Mouse (Mus musculus) hindbrain, embryonic 13.5 days (tissue): ENCODE results near the gene H2al2a. TPM values are rescaled to one million over a fixed set of nuclear protein-coding genes. Genes with fewer than 3 reads are reported as not detected.

ENCODE experiments used
- ATAC-seq: fragments of 200-750 bp; cut with Nextera tagmentation; 2 replicates; pipeline ENCODE4 v1.8.0; 2017; ENCODE audit warnings: moderate TSS enrichment; ENCODE audit not compliant: low FRiP score
- H3K27ac ChIP-seq: fragments of 300-500 bp; sonication (generic); 2 replicates; pipeline ENCODE4 v1.5.1; 2015; ENCODE audit warnings: inconsistent platforms, mild to moderate bottlenecking, moderate library complexity
- H3K27me3 ChIP-seq: fragments of 300-500 bp; sonication (generic); 2 replicates; pipeline ENCODE4 v1.6.1; 2015; ENCODE audit warnings: mild to moderate bottlenecking, inconsistent platforms
- H3K36me3 ChIP-seq: fragments of 300-500 bp; sonication (generic); 2 replicates; pipeline ENCODE4 v1.6.1; 2015; ENCODE audit warnings: mild to moderate bottlenecking, inconsistent platforms
- H3K4me1 ChIP-seq: fragments of 300-500 bp; sonication (generic); replicated peaks from 2 replicates; pipeline ENCODE4 v1.6.1; 2015; ENCODE audit warnings: inconsistent platforms
- H3K4me2 ChIP-seq: fragments of 300-500 bp; sonication (generic); 2 replicates; pipeline ENCODE4 v1.6.1; 2015; ENCODE audit warnings: inconsistent platforms, mild to moderate bottlenecking, moderate library complexity
- H3K4me3 ChIP-seq: fragments of 300-500 bp; sonication (generic); 2 replicates; pipeline ENCODE4 v1.5.1; 2015; ENCODE audit warnings: mild to moderate bottlenecking, inconsistent platforms
- H3K9ac ChIP-seq: fragments of 300-500 bp; sonication (generic); 2 replicates; pipeline ENCODE4 v1.6.1; 2015; ENCODE audit warnings: mild to moderate bottlenecking, inconsistent platforms
- H3K9me3 ChIP-seq: fragments of 300-500 bp; sonication (generic); 2 replicates; pipeline ENCODE4 v1.6.1; 2016; ENCODE audit warnings: inconsistent platforms
- WGBS: fragments of 180-500 bp; shearing (Covaris S2); methylation state at CpG from one replicate; pipeline ENCODE4 v1.1.7; 2015; 5-methylcytosine and 5-hydroxymethylcytosine counted together
- polyA plus RNA-seq: library from polyadenylated mRNA; unstranded; fragments of >200 nt; fragmentation: Nextera tagmentation; extraction: Ambion mirVana; gene quantifications from 2 replicates; pipeline ENCODE4 v1.2.1, GENCODE M21; 2015

The H2al2a gene
- polyA plus RNA-seq, 1 experiment from 2014 or later: not detected

DNA sequence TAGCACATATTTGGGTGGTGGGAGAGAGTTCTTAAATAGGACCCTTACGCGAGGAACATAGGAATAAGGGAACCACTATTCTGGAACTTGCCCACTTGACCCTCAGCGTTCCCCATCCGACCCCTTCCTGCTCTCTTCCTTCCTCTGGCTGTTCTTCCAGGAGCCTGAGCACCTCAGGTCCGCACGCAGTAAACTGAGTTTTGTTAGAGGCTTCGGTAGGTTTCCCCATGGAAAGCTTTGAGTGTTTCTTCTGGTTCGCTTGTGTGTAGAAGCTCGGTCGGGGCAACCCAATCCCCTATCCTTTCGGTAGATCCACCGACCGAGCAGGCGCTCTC, 29.0 kb upstream of the H2al2a start:
- H3K36me3 ChIP-seq: no peaks in the 10 kb centered on the region
- WGBS: 2% methylated on average over 14 of the region's 14 CpGs
- peak overlapping the region; percentile 99 for H3K27ac ChIP-seq
- no peaks in the 10 kb centered on the region for H3K9me3 ChIP-seq
- no peak for ATAC-seq
- no peaks in the 10 kb centered on the region for H3K27me3 ChIP-seq
- peak overlapping the region; percentile 90 for H3K9ac ChIP-seq
- H3K4me1 ChIP-seq: peaks cover 27% of the 10 kb centered on the region
- H3K4me3 ChIP-seq: peak overlapping the region; percentile 65
- H3K4me2 ChIP-seq: peak overlapping the region; percentile 97

DNA sequence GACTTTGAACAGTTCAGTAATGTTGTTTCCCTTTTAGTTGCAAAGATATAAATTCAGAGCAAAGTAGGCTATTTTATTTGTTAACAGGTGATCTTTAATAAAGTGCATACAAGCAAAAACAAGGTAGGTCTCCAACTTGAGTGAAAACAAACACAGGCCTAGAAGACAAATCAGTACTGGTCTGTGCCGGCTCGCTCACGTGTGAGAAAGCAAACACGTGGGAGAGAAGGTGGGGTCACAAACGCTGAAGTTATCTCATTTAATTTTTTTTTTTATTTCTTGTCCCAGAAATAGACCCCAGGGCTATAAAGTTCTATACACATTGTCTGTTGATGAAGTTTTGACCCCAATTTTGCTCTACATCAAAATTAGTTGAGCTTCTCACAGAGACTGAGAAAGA, 28.4 kb upstream of the H2al2a start:
- H3K9me3 ChIP-seq: no peaks in the 10 kb centered on the region
- H3K4me3 ChIP-seq: peak overlapping the region; percentile 65; the same call in 1 of the 2 replicates
- H3K36me3 ChIP-seq: no peaks in the 10 kb centered on the region
- 26% methylated on average over 5 of the region's 5 CpGs for WGBS
- no peak overlapping the region for H3K27ac ChIP-seq
- no peaks in the 10 kb centered on the region for H3K27me3 ChIP-seq
- H3K9ac ChIP-seq: no peak overlapping the region
- H3K4me2 ChIP-seq: peak overlapping the region; percentile 97
- H3K4me1 ChIP-seq: peaks cover 27% of the 10 kb centered on the region
- ATAC-seq: no peak

DNA sequence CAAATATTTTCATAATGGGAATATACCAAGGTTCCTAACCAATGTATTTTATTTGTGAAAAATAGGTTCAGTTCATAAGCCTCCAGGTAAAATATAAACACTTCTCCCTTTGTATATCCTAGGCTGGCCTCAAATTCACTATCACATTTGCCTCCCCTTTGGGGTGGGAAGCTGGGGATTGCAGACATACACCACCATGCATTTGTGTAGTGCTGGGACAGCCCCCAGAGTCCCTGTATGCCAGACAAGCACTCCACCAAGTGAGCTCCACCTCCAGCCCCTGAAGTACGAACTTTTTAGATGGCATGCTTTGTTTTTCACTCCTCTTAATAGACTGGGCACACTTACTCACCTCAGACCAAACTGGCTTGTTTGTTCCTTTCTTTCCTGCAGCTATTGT, 26.1 kb upstream of the H2al2a start:
- Histone ChIP-seq H3K4me2 (no peak overlapping the region), H3K36me3 (no peaks in the 10 kb centered on the region), H3K9me3 (no peaks in the 10 kb centered on the region), H3K4me3 (no peak overlapping the region), H3K27ac (no peak overlapping the region), H3K27me3 (no peaks in the 10 kb centered on the region), H3K4me1 (peaks cover 19% of the 10 kb centered on the region), H3K9ac (no peak overlapping the region)
- WGBS: 64% methylated on average over 1 of the region's 1 CpGs
- ATAC-seq: no peak

DNA sequence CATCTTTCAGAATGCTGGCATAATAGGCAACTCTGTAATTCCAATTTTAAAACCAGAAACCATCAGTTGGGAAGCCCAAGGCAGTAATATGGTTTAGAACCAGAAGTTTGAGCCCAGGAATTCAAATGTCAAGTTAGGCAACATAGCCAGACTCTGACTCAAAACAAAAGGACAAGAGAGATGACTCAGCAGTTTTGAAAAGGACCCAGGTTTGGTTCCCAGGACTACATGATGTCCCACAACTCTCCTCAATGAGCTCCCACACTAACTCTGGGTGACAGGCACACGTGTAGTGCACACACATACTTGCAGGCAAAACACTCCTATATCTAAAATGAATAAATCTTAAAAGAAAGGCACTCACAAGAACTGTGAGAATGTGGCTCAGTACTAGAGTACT, 22.4 kb upstream of the H2al2a start:
- 85% methylated on average over 1 of the region's 1 CpGs for WGBS
- Histone ChIP-seq H3K4me3 (no peak overlapping the region), H3K4me2 (no peak overlapping the region), H3K27ac (no peak overlapping the region), H3K27me3 (no peaks in the 10 kb centered on the region), H3K9ac (no peak overlapping the region), H3K9me3 (no peaks in the 10 kb centered on the region), H3K36me3 (no peaks in the 10 kb centered on the region), H3K4me1 (no peaks in the 10 kb centered on the region)
- no peak for ATAC-seq

DNA sequence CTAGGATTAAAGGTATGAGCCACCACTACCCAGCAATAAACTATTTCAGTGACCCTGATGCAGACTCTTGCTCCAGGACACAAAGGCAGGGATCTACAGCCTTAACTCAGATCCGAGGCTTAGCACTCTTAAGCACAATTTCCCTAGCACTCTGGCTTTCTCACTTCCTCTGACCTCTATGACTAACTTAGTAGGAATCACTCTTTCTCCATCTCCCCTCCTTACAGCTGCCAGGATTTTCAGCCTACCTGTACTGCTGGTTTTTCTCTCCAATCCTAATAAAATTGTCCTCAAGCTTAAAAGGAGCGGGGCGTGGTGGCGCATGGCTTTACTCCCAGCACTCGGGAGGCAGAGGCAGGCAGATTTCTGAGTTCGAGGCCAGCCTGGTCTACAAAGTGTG, 20.6 kb upstream of the H2al2a start:
- Histone ChIP-seq H3K27me3 (no peaks in the 10 kb centered on the region), H3K27ac (no peak overlapping the region), H3K4me1 (no peaks in the 10 kb centered on the region), H3K4me2 (no peak overlapping the region), H3K9ac (no peak overlapping the region), H3K9me3 (no peaks in the 10 kb centered on the region), H3K4me3 (no peak overlapping the region), H3K36me3 (no peaks in the 10 kb centered on the region)
- no peak for ATAC-seq
- 97% methylated on average over 6 of the region's 6 CpGs for WGBS

GRCm38 (mm10) chr2:18016639-18017038, 19.9 kb upstream of the H2al2a start:
- no peaks in the 10 kb centered on the region for H3K9me3 ChIP-seq
- H3K4me2 ChIP-seq: no peak overlapping the region
- no peaks in the 10 kb centered on the region for H3K36me3 ChIP-seq
- no peaks in the 10 kb centered on the region for H3K27me3 ChIP-seq
- H3K4me1 ChIP-seq: no peaks in the 10 kb centered on the region
- H3K9ac ChIP-seq: no peak overlapping the region
- no peak overlapping the region for H3K4me3 ChIP-seq
- WGBS: 96% methylated on average over 1 of the region's 1 CpGs
- no peak for ATAC-seq
- no peak overlapping the region for H3K27ac ChIP-seq

GRCm38 (mm10) chr2:18015581-18015980, 18.8 kb upstream of the H2al2a start:
- no peak overlapping the region for H3K9ac ChIP-seq
- 53% methylated on average over 3 of the region's 3 CpGs for WGBS
- no peaks in the 10 kb centered on the region for H3K27me3 ChIP-seq
- no peaks in the 10 kb centered on the region for H3K36me3 ChIP-seq
- ATAC-seq: no peak
- H3K9me3 ChIP-seq: no peaks in the 10 kb centered on the region
- H3K27ac ChIP-seq: no peak overlapping the region
- H3K4me3 ChIP-seq: no peak overlapping the region
- H3K4me2 ChIP-seq: no peak overlapping the region
- H3K4me1 ChIP-seq: no peaks in the 10 kb centered on the region

- H3K9ac ChIP-seq: no peak overlapping the region
- H3K27me3 ChIP-seq: no peaks in the 10 kb centered on the region
- ATAC-seq: no peak
Observed at GRCm38 (mm10) chr2:18012866-18013265, 16.1 kb upstream of the H2al2a start.

GRCm38 (mm10) chr2:18011226-18011625, 14.5 kb upstream of the H2al2a start:
- Histone ChIP-seq H3K36me3 (no peaks in the 10 kb centered on the region), H3K9me3 (no peaks in the 10 kb centered on the region), H3K4me3 (no peak overlapping the region), H3K4me2 (no peak overlapping the region), H3K4me1 (no peaks in the 10 kb centered on the region), H3K27me3 (no peaks in the 10 kb centered on the region), H3K27ac (no peak overlapping the region), H3K9ac (no peak overlapping the region)
- no peak for ATAC-seq
- WGBS: 88% methylated on average over 6 of the region's 6 CpGs

More at GRCm38 (mm10) chr2:18012866-18013265, 16.1 kb upstream of the H2al2a start:
- Histone ChIP-seq H3K9me3 (no peaks in the 10 kb centered on the region), H3K27ac (no peak overlapping the region), H3K4me1 (no peaks in the 10 kb centered on the region), H3K36me3 (no peaks in the 10 kb centered on the region), H3K4me2 (no peak overlapping the region), H3K4me3 (no peak overlapping the region)
- WGBS: 95% methylated on average over 3 of the region's 3 CpGs

GRCm38 (mm10) chr2:18005137-18005536, 8.4 kb upstream of the H2al2a start:
- no peak overlapping the region for H3K4me2 ChIP-seq
- H3K4me1 ChIP-seq: no peaks in the 10 kb centered on the region
- ATAC-seq: no peak
- H3K4me3 ChIP-seq: no peak overlapping the region
- H3K9ac ChIP-seq: no peak overlapping the region
- H3K27me3 ChIP-seq: no peaks in the 10 kb centered on the region
- H3K27ac ChIP-seq: no peak overlapping the region
- no peaks in the 10 kb centered on the region for H3K9me3 ChIP-seq
- H3K36me3 ChIP-seq: no peaks in the 10 kb centered on the region
- 32% methylated on average over 8 of the region's 8 CpGs for WGBS

DNA sequence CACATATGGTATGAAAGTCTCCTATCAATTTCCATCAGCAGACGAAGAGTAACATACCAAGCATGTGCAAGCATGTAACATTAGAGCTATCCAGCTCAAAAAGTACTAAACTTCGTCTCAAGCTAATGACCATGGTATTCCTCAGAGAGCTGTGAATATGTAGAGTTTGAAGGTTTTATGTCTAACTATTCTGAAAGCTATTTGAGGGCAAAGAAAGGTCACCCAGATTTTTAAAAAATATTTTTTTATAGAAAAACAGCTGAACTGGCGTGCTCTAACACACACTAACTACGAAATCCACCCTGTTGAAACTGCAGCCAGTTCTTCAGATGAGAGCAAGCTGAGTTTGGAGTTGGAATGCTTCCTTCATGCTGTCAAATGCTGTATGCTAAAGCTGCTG, 7.5 kb upstream of the H2al2a start:
- H3K27me3 ChIP-seq: no peaks in the 10 kb centered on the region
- ATAC-seq: no peak
- no peak overlapping the region for H3K4me2 ChIP-seq
- no peaks in the 10 kb centered on the region for H3K9me3 ChIP-seq
- H3K4me1 ChIP-seq: no peaks in the 10 kb centered on the region
- no peak overlapping the region for H3K27ac ChIP-seq
- no peak overlapping the region for H3K9ac ChIP-seq
- WGBS: 93% methylated on average over 4 of the region's 4 CpGs
- H3K36me3 ChIP-seq: no peaks in the 10 kb centered on the region
- no peak overlapping the region for H3K4me3 ChIP-seq

- no peaks in the 10 kb centered on the region for H3K9me3 ChIP-seq
- WGBS: 95% methylated on average over 3 of the region's 3 CpGs
- no peak overlapping the region for H3K27ac ChIP-seq
- no peaks in the 10 kb centered on the region for H3K4me1 ChIP-seq
- no peak overlapping the region for H3K4me3 ChIP-seq
- no peaks in the 10 kb centered on the region for H3K36me3 ChIP-seq
- no peak overlapping the region for H3K4me2 ChIP-seq
- H3K9ac ChIP-seq: no peak overlapping the region
- H3K27me3 ChIP-seq: no peaks in the 10 kb centered on the region
- no peak for ATAC-seq
Observed at GRCm38 (mm10) chr2:18002306-18002705, 5.5 kb upstream of the H2al2a start.

DNA sequence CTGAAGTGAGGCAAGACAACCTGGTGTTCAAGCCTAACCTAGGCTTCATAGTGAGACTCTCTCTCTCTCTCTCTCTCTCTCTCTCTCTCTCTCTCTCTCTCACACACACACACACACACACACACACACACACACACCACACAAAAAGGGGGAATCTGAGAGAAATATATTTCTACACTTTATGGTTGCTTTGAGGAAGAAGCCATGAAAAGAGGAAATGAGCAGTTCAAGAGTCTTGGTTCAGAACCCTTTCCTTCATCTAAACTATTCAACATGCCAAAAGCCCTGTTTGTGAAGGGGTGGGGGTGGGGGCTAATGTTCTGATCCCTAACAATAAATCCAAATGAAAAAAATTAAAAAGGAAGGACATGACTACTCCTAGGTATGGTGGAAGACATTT, 7.2 kb downstream of the H2al2a start:
- Histone ChIP-seq H3K4me3 (no peak overlapping the region), H3K27me3 (no peaks in the 10 kb centered on the region), H3K36me3 (no peaks in the 10 kb centered on the region), H3K4me2 (no peak overlapping the region), H3K27ac (no peak overlapping the region), H3K9me3 (0 out of 2 replicates have a peak, but pooled peaks cover 4% of the 10 kb centered on the region), H3K4me1 (no peaks in the 10 kb centered on the region), H3K9ac (no peak overlapping the region)
- no peak for ATAC-seq

GRCm38 (mm10) chr2:17989115-17989514, 7.6 kb downstream of the H2al2a start:
- Histone ChIP-seq H3K9ac (no peak overlapping the region), H3K4me2 (no peak overlapping the region), H3K4me3 (no peak overlapping the region), H3K27ac (no peak overlapping the region), H3K27me3 (no peaks in the 10 kb centered on the region), H3K4me1 (no peaks in the 10 kb centered on the region), H3K36me3 (no peaks in the 10 kb centered on the region), H3K9me3 (0 out of 2 replicates have a peak, but pooled peaks cover 4% of the 10 kb centered on the region)
- no peak for ATAC-seq
- 41% methylated on average over 3 of the region's 3 CpGs for WGBS
